Mouse (Mus musculus): ENCODE measurements around the gene Zswim9.

GRCm38 (mm10) chr7:13269394-13269793 lies 9.1 kb downstream of the Zswim9 start:
- no peak for TF ChIP-seq CTCF (IDR thresholded peaks at IDR 0.05; ENCODE audit: low read depth)
- no peak for TF ChIP-seq EP300 (IDR thresholded peaks at IDR 0.05; ENCODE audit: low read depth)

Measured in liver, embryonic 14.5 days (tissue).